Mouse (Mus musculus): ENCODE data around the gene Clmn. TPM values are rescaled to one million over a fixed set of nuclear protein-coding genes. Genes with fewer than 3 reads are reported as not detected.

Clmn gene
- polyA plus RNA-seq, 1 experiment from 2014 or later = 2.5 TPM

GRCm38 (mm10) chr12:104838987-104839386 is 25.9 kb downstream of the Clmn start:
- Histone ChIP-seq H3K4me2 (no peak overlapping the region), H3K27ac (ENCODE audit: low read depth, low read length) (no peak overlapping the region), H3K4me1 (ENCODE audit: control insufficient read depth, insufficient read depth, low read length) (peaks cover 7% of the 10 kb centered on the region; the same call in 1 of the 2 replicates), H3K36me3 (ENCODE audit: control insufficient read depth, insufficient read depth, low read length) (no peaks in the 10 kb centered on the region), H3K9ac (ENCODE audit: low read length) (no peak overlapping the region), H3K4me3 (ENCODE audit: low read depth, low read length) (no peak overlapping the region), H3K27me3 (ENCODE audit: control insufficient read depth, insufficient read depth, low read length) (no peaks in the 10 kb centered on the region), H3K9me3 (ENCODE audit: control insufficient read depth, low read length) (no peaks in the 10 kb centered on the region)
- WGBS = 67% methylated on average over 4 of the region's 4 CpGs
- DNase-seq (ENCODE audit: low spot score, missing footprints) = peak; percentile 75
- no peak for ATAC-seq (ENCODE audit: low FRiP score)

GRCm38 (mm10) chr12:104838462-104838861 is 26.4 kb downstream of the Clmn start:
- Histone ChIP-seq H3K4me3 (ENCODE audit: low read depth, low read length) (no peak overlapping the region), H3K36me3 (ENCODE audit: control insufficient read depth, insufficient read depth, low read length) (no peaks in the 10 kb centered on the region), H3K27me3 (ENCODE audit: control insufficient read depth, insufficient read depth, low read length) (no peaks in the 10 kb centered on the region), H3K9me3 (ENCODE audit: control insufficient read depth, low read length) (no peaks in the 10 kb centered on the region), H3K9ac (ENCODE audit: low read length) (no peak overlapping the region), H3K4me1 (ENCODE audit: control insufficient read depth, insufficient read depth, low read length) (peaks cover 7% of the 10 kb centered on the region; the same call in 1 of the 2 replicates), H3K27ac (ENCODE audit: low read depth, low read length) (no peak overlapping the region), H3K4me2 (no peak overlapping the region)
- DNase-seq (ENCODE audit: low spot score, missing footprints) (peak; percentile 80), ATAC-seq (ENCODE audit: low FRiP score) (no peak)

GRCm38 (mm10) chr12:104837957-104838401 is 26.9 kb downstream of the Clmn start:
- DNase-seq (ENCODE audit: low spot score, missing footprints) (peak; percentile 14), ATAC-seq (ENCODE audit: low FRiP score) (peak; percentile 38; the same call in 1 of the 2 replicates)
- 76% methylated on average over 13 of the region's 13 CpGs for WGBS
- no peak overlapping the region for H3K9ac ChIP-seq (ENCODE audit: low read length)
- H3K4me3 ChIP-seq (ENCODE audit: low read depth, low read length) = no peak overlapping the region
- peaks cover 7% of the 10 kb centered on the region; the same call in 1 of the 2 replicates for H3K4me1 ChIP-seq (ENCODE audit: control insufficient read depth, insufficient read depth, low read length)
- no peaks in the 10 kb centered on the region for H3K9me3 ChIP-seq (ENCODE audit: control insufficient read depth, low read length)
- H3K4me2 ChIP-seq = no peak overlapping the region
- H3K27me3 ChIP-seq (ENCODE audit: control insufficient read depth, insufficient read depth, low read length) = no peaks in the 10 kb centered on the region
- no peaks in the 10 kb centered on the region for H3K36me3 ChIP-seq (ENCODE audit: control insufficient read depth, insufficient read depth, low read length)
- H3K27ac ChIP-seq (ENCODE audit: low read depth, low read length) = no peak overlapping the region

- Histone ChIP-seq H3K4me1 (ENCODE audit: control insufficient read depth, insufficient read depth, low read length) (peaks cover 7% of the 10 kb centered on the region; the same call in 1 of the 2 replicates), H3K27me3 (ENCODE audit: control insufficient read depth, insufficient read depth, low read length) (no peaks in the 10 kb centered on the region), H3K27ac (ENCODE audit: low read depth, low read length) (no peak overlapping the region), H3K9ac (ENCODE audit: low read length) (no peak overlapping the region), H3K4me3 (ENCODE audit: low read depth, low read length) (no peak overlapping the region), H3K4me2 (no peak overlapping the region), H3K36me3 (ENCODE audit: control insufficient read depth, insufficient read depth, low read length) (no peaks in the 10 kb centered on the region), H3K9me3 (ENCODE audit: control insufficient read depth, low read length) (no peaks in the 10 kb centered on the region)
- ATAC-seq (ENCODE audit: low FRiP score) (no peak), DNase-seq (ENCODE audit: low spot score, missing footprints) (no peak)
- WGBS = 80% methylated on average over 2 of the region's 2 CpGs
These were observed 27.6 kb downstream of the Clmn start for GRCm38 (mm10) chr12:104837111-104837837.

GRCm38 (mm10) chr12:104836230-104836629 is 28.6 kb downstream of the Clmn start:
- Histone ChIP-seq H3K36me3 (ENCODE audit: control insufficient read depth, insufficient read depth, low read length) (no peaks in the 10 kb centered on the region), H3K9ac (ENCODE audit: low read length) (no peak overlapping the region), H3K4me1 (ENCODE audit: control insufficient read depth, insufficient read depth, low read length) (peaks cover 7% of the 10 kb centered on the region; the same call in 1 of the 2 replicates), H3K4me3 (ENCODE audit: low read depth, low read length) (no peak overlapping the region), H3K4me2 (no peak overlapping the region), H3K27ac (ENCODE audit: low read depth, low read length) (no peak overlapping the region), H3K9me3 (ENCODE audit: control insufficient read depth, low read length) (no peaks in the 10 kb centered on the region), H3K27me3 (ENCODE audit: control insufficient read depth, insufficient read depth, low read length) (no peaks in the 10 kb centered on the region)
- ATAC-seq (ENCODE audit: low FRiP score) (no peak), DNase-seq (ENCODE audit: low spot score, missing footprints) (no peak)
- 95% methylated on average over 6 of the region's 6 CpGs for WGBS

GRCm38 (mm10) chr12:104835369-104836094 is 29.3 kb downstream of the Clmn start:
- Histone ChIP-seq H3K9me3 (ENCODE audit: control insufficient read depth, low read length) (no peaks in the 10 kb centered on the region), H3K4me3 (ENCODE audit: low read depth, low read length) (no peak overlapping the region), H3K27me3 (ENCODE audit: control insufficient read depth, insufficient read depth, low read length) (no peaks in the 10 kb centered on the region), H3K4me2 (no peak overlapping the region), H3K9ac (ENCODE audit: low read length) (no peak overlapping the region), H3K27ac (ENCODE audit: low read depth, low read length) (no peak overlapping the region), H3K4me1 (ENCODE audit: control insufficient read depth, insufficient read depth, low read length) (peaks cover 7% of the 10 kb centered on the region; the same call in 1 of the 2 replicates), H3K36me3 (ENCODE audit: control insufficient read depth, insufficient read depth, low read length) (no peaks in the 10 kb centered on the region)
- 60% methylated on average over 19 of the region's 19 CpGs for WGBS
- DNase-seq (ENCODE audit: low spot score, missing footprints) (no peak), ATAC-seq (ENCODE audit: low FRiP score) (peak; percentile 51; the same call in 1 of the 2 replicates)

GRCm38 (mm10) chr12:104834772-104835171 is 30.1 kb downstream of the Clmn start:
- DNase-seq (ENCODE audit: low spot score, missing footprints) = no peak
- 41% methylated on average over 4 of the region's 4 CpGs for WGBS

GRCm38 (mm10) chr12:104830666-104831435 is 34.0 kb downstream of the Clmn start:
- ATAC-seq (ENCODE audit: low FRiP score) (no peak), DNase-seq (ENCODE audit: low spot score, missing footprints) (peak; percentile 70)
- Histone ChIP-seq H3K27ac (ENCODE audit: low read depth, low read length) (no peak overlapping the region), H3K9me3 (ENCODE audit: control insufficient read depth, low read length) (no peaks in the 10 kb centered on the region), H3K9ac (ENCODE audit: low read length) (no peak overlapping the region), H3K4me1 (ENCODE audit: control insufficient read depth, insufficient read depth, low read length) (peaks cover 6% of the 10 kb centered on the region; the same call in 1 of the 2 replicates), H3K4me2 (no peak overlapping the region), H3K4me3 (ENCODE audit: low read depth, low read length) (no peak overlapping the region), H3K27me3 (ENCODE audit: control insufficient read depth, insufficient read depth, low read length) (no peaks in the 10 kb centered on the region), H3K36me3 (ENCODE audit: control insufficient read depth, insufficient read depth, low read length) (no peaks in the 10 kb centered on the region)
- 73% methylated on average over 17 of the region's 17 CpGs for WGBS

More at GRCm38 (mm10) chr12:104834772-104835171, 30.1 kb downstream of the Clmn start:
- Histone ChIP-seq H3K9me3 (ENCODE audit: control insufficient read depth, low read length) (no peaks in the 10 kb centered on the region), H3K9ac (ENCODE audit: low read length) (no peak overlapping the region), H3K27me3 (ENCODE audit: control insufficient read depth, insufficient read depth, low read length) (no peaks in the 10 kb centered on the region), H3K4me1 (ENCODE audit: control insufficient read depth, insufficient read depth, low read length) (peaks cover 7% of the 10 kb centered on the region; the same call in 1 of the 2 replicates), H3K4me3 (ENCODE audit: low read depth, low read length) (no peak overlapping the region), H3K27ac (ENCODE audit: low read depth, low read length) (no peak overlapping the region), H3K36me3 (ENCODE audit: control insufficient read depth, insufficient read depth, low read length) (no peaks in the 10 kb centered on the region), H3K4me2 (no peak overlapping the region)
- no peak for ATAC-seq (ENCODE audit: low FRiP score)
